Mouse (Mus musculus): ENCODE measurements around the gene 1700042G07Rik. TPM values are rescaled to one million over a fixed set of nuclear protein-coding genes. Genes with fewer than 3 reads are reported as not detected.

The 1700042G07Rik gene
- polyA plus RNA-seq, 1 experiment from 2014 or later: not detected

DNA sequence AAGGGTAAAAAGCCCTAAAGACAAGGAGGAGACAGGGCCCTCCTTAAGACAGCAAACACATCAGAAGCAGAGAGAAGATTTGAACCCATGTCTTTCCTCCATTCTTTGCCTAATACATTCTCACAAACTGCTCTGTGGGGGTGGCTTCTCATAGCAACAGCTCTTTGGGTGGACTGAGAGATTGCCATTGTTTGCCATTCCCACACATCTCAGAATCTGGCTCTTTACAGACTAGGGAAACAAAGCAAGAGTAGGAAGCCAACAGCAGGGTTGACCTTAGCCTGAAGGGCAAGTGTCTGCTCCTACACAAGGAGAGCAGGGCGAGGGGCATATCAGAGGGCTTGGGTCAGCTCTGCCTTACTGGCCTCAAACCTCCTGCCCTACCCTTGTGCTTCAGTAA, 31.4 kb upstream of the 1700042G07Rik start:
- H3K36me3 ChIP-seq (ENCODE audit: control insufficient read depth, insufficient read depth, low read length): no peaks in the 10 kb centered on the region
- ATAC-seq (replicated peaks; ENCODE audit: low FRiP score, low TSS enrichment, low read depth) (no peak), DNase-seq (ENCODE audit: low spot score) (no peak)
- H3K27ac ChIP-seq (ENCODE audit: low read depth): no peak overlapping the region
- no peak overlapping the region for H3K4me2 ChIP-seq (ENCODE audit: low read length)
- no peak overlapping the region for H3K9ac ChIP-seq (ENCODE audit: low read length)
- no peaks in the 10 kb centered on the region for H3K9me3 ChIP-seq (ENCODE audit: control insufficient read depth, low read length)
- H3K4me1 ChIP-seq (replicated peaks; ENCODE audit: control insufficient read depth, insufficient read depth, low read length): no peaks in the 10 kb centered on the region
- 88% methylated on average over 1 of the region's 1 CpGs for whole genome bisulfite sequencing
- H3K4me3 ChIP-seq (ENCODE audit: low read depth, low read length): no peak overlapping the region
- H3K27me3 ChIP-seq (replicated peaks; ENCODE audit: control insufficient read depth, insufficient read depth, low read length): no peaks in the 10 kb centered on the region

DNA sequence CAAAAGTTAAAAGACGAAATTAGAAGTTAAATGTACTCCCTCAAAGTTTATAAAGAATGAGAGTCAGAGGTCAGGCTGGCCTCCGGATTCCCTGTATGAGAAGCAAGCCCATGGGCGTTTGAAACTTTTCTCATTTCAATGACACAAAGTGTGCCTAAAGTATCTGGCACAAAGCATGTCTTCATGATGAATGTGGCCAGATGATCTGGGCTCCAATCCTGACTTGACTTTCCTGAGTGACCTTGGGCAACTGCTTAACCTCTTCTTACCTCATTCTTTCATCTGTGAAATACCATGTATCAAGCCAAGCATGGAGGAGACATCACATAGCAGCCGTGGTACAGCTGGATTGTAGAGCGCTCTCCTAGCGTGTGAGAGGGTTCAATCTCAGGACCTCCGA, 30.9 kb upstream of the 1700042G07Rik start:
- Histone ChIP-seq H3K36me3 (ENCODE audit: control insufficient read depth, insufficient read depth, low read length) (no peaks in the 10 kb centered on the region), H3K4me3 (ENCODE audit: low read depth, low read length) (no peak overlapping the region), H3K27me3 (replicated peaks; ENCODE audit: control insufficient read depth, insufficient read depth, low read length) (no peaks in the 10 kb centered on the region), H3K9ac (ENCODE audit: low read length) (no peak overlapping the region), H3K9me3 (ENCODE audit: control insufficient read depth, low read length) (no peaks in the 10 kb centered on the region), H3K27ac (ENCODE audit: low read depth) (no peak overlapping the region), H3K4me2 (ENCODE audit: low read length) (no peak overlapping the region), H3K4me1 (replicated peaks; ENCODE audit: control insufficient read depth, insufficient read depth, low read length) (no peaks in the 10 kb centered on the region)
- DNase-seq (ENCODE audit: low spot score) (no peak), ATAC-seq (replicated peaks; ENCODE audit: low FRiP score, low TSS enrichment, low read depth) (no peak)
- 83% methylated on average over 7 of the region's 7 CpGs for WGBS

DNA sequence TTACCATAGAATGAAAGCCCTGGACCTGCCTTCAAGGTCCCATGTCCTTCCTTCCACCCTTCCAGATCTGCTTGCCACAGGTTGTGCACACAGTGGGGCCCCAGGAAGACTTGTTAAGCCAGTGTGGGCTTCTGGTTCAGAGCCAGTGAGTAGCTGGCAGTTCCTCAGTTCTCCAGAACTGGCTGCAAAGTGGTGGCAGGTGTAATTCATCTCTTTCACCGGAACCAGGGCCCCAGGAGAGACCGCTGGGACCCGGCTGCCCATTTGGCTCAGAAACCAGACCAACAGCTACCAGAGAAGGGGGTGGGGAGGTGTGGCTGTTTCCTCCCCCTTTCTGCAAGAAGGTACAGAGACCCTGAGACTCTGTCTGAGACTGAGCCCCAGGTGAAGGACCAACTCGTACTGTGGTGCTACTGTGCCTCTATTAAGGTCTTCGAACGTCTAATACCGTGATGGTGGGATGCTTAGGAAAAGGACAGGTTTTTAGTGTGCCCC, 29.8 kb upstream of the 1700042G07Rik start:
- Histone ChIP-seq H3K4me3 (ENCODE audit: low read depth, low read length) (peak overlapping the region; percentile 68; the same call in 1 of the 2 replicates), H3K27me3 (replicated peaks; ENCODE audit: control insufficient read depth, insufficient read depth, low read length) (no peaks in the 10 kb centered on the region), H3K4me2 (ENCODE audit: low read length) (peak overlapping the region; percentile 93), H3K36me3 (ENCODE audit: control insufficient read depth, insufficient read depth, low read length) (no peaks in the 10 kb centered on the region), H3K27ac (ENCODE audit: low read depth) (no peak overlapping the region), H3K4me1 (replicated peaks; ENCODE audit: control insufficient read depth, insufficient read depth, low read length) (no peaks in the 10 kb centered on the region), H3K9ac (ENCODE audit: low read length) (no peak overlapping the region), H3K9me3 (ENCODE audit: control insufficient read depth, low read length) (no peaks in the 10 kb centered on the region)
- ATAC-seq (replicated peaks; ENCODE audit: low FRiP score, low TSS enrichment, low read depth) (no peak), DNase-seq (ENCODE audit: low spot score) (peak; percentile 52)
- WGBS: 6% methylated on average over 7 of the region's 7 CpGs

DNA sequence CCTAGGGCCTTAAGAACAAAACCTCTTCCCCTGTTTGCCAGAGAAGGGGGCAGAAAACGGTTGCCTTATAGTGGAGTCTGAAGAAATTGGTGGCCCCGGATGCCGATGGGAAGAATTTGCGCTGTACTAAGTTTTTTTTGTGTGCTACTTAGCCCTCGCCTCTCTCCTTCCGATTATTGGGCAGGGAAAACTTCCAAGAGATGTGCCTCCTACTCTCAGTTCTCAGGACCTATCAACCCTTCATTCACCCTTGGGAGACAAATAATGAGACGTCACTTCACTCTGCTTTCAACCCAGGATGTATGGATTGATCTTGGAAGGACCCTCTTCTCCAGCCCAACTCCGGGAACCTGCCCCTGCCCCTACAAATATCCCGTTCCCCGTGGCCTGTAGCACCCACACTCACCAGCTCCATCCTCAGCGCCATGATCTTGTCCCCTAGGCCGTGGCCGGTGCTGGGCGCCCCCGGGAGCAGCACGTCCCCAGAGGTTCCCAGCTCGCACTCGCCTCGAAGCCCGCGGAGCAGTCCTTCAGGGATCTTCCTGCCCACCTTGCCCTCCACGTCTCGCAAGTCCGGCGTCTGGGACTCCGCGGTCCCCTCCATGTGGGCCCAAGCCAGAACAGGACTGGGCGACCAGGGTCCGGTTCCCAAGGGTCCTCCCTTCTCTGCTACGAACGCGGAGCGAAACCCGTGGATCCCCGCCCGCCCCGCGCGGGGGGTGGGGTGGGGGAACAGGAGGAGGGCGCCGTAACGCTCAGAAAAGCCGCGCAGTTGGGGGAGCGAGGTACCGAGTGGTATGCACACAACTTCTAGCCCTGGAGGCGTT, 29.1 kb upstream of the 1700042G07Rik start:
- Histone ChIP-seq H3K27ac (ENCODE audit: low read depth) (no peak overlapping the region), H3K4me2 (ENCODE audit: low read length) (peak overlapping the region; percentile 93), H3K36me3 (ENCODE audit: control insufficient read depth, insufficient read depth, low read length) (no peaks in the 10 kb centered on the region), H3K27me3 (replicated peaks; ENCODE audit: control insufficient read depth, insufficient read depth, low read length) (no peaks in the 10 kb centered on the region), H3K9ac (ENCODE audit: low read length) (peak overlapping the region; percentile 64), H3K9me3 (ENCODE audit: control insufficient read depth, low read length) (no peaks in the 10 kb centered on the region), H3K4me1 (replicated peaks; ENCODE audit: control insufficient read depth, insufficient read depth, low read length) (no peaks in the 10 kb centered on the region), H3K4me3 (ENCODE audit: low read depth, low read length) (peak overlapping the region; percentile 68)
- ATAC-seq (replicated peaks; ENCODE audit: low FRiP score, low TSS enrichment, low read depth) (peak; percentile 63; the same call in 1 of the 2 replicates), DNase-seq (ENCODE audit: low spot score) (peak; percentile 85)
- 1% methylated on average over 47 of the region's 47 CpGs for WGBS

DNA sequence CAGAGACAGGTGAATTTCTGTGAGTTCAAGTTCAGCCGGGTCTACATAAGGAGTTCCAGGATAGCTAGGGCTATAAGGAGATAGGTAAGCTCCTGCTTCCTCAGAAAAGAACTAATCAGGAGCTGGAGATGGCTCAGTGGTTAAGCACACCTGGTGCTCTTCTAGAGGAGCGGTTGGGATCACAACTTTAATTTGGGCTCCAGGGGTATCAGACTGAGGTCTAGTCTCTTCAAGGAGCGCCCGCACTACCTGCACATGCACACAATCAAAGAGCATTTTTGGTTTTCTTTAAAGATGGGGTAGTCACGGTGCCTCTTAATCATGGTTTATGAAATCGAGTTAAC, 23.4 kb upstream of the 1700042G07Rik start:
- WGBS: 21% methylated on average over 6 of the region's 6 CpGs
- no peak for ATAC-seq (replicated peaks; ENCODE audit: low FRiP score, low TSS enrichment, low read depth)
- H3K27me3 ChIP-seq (replicated peaks; ENCODE audit: control insufficient read depth, insufficient read depth, low read length): no peaks in the 10 kb centered on the region
- H3K9me3 ChIP-seq (ENCODE audit: control insufficient read depth, low read length): no peaks in the 10 kb centered on the region
- peaks cover 28% of the 10 kb centered on the region for H3K36me3 ChIP-seq (ENCODE audit: control insufficient read depth, insufficient read depth, low read length)
- H3K4me3 ChIP-seq (ENCODE audit: low read depth, low read length): peak overlapping the region; percentile 87
- H3K4me1 ChIP-seq (replicated peaks; ENCODE audit: control insufficient read depth, insufficient read depth, low read length): peaks cover 9% of the 10 kb centered on the region
- H3K4me2 ChIP-seq (ENCODE audit: low read length): peak overlapping the region; percentile 89
- H3K27ac ChIP-seq (ENCODE audit: low read depth): peak overlapping the region; percentile 77
- DNase-seq (ENCODE audit: low spot score): peak; percentile 64
- peak overlapping the region; percentile 94 for H3K9ac ChIP-seq (ENCODE audit: low read length)

DNA sequence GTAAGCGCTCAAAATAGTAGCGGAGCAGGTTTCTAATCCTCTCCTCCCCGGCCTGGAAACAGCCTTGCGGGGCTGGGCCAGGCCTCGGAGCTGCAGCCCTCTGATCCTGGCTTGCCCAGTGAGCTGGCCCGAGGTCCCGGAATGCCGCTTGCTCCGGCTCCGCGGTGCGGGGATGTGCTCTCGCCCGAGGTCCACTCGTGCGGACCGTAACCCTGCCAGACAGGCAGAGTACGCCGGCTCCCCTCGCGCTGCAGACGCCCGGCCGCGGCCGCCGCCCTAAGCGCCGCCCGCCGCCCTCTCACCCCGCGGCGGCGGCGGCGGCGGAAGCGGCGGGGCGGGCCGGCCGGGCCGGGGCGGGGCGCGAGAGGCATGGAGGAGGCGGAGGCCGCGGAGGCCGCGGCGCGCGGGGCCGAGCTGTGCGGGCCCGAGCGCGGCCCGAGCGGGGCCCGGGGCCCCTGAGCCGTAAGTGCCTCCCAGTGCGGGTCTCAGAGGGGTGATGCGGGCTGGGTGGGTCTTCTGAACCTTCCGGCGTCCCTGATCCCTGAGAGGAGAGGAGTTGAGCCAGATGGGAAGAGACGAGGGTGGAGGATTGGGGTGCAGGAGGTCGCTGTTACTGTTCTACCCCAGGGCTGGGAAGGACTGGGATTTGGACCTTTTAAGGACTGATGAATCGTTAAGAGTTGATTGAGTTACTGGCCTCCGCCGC, 22.9 kb upstream of the 1700042G07Rik start:
- peak overlapping the region; percentile 87 for H3K4me3 ChIP-seq (ENCODE audit: low read depth, low read length)
- ATAC-seq (replicated peaks; ENCODE audit: low FRiP score, low TSS enrichment, low read depth) (peak; percentile 91), DNase-seq (ENCODE audit: low spot score) (peak; percentile 84)
- H3K27ac ChIP-seq (ENCODE audit: low read depth): peak overlapping the region; percentile 77
- peak overlapping the region; percentile 94 for H3K9ac ChIP-seq (ENCODE audit: low read length)
- under 1% methylated on average over 65 of the region's 73 CpGs for WGBS
- H3K27me3 ChIP-seq (replicated peaks; ENCODE audit: control insufficient read depth, insufficient read depth, low read length): no peaks in the 10 kb centered on the region
- H3K9me3 ChIP-seq (ENCODE audit: control insufficient read depth, low read length): no peaks in the 10 kb centered on the region
- H3K4me2 ChIP-seq (ENCODE audit: low read length): peak overlapping the region; percentile 89
- peaks cover 9% of the 10 kb centered on the region for H3K4me1 ChIP-seq (replicated peaks; ENCODE audit: control insufficient read depth, insufficient read depth, low read length)
- H3K36me3 ChIP-seq (ENCODE audit: control insufficient read depth, insufficient read depth, low read length): peaks cover 33% of the 10 kb centered on the region

DNA sequence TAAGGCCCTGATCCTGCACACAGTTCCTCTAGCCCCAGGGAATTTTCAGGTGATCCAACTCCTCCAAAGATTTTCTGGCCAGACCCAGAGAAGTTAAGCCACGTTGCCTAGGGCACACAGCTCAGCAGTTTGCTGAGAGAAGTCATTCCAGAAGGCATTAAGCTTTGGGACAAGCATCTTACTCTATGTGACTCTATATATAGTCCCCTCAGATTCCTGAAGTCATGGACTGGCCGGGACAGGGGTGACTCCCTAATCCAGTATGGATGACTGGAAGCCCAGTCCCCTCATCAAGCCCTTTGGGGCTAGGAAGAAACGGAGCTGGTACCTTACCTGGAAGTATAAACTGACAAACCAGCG, 22.3 kb upstream of the 1700042G07Rik start:
- Histone ChIP-seq H3K9ac (ENCODE audit: low read length) (peak overlapping the region; percentile 94), H3K9me3 (ENCODE audit: control insufficient read depth, low read length) (no peaks in the 10 kb centered on the region), H3K36me3 (ENCODE audit: control insufficient read depth, insufficient read depth, low read length) (peaks cover 39% of the 10 kb centered on the region), H3K4me1 (replicated peaks; ENCODE audit: control insufficient read depth, insufficient read depth, low read length) (peaks cover 9% of the 10 kb centered on the region), H3K27me3 (replicated peaks; ENCODE audit: control insufficient read depth, insufficient read depth, low read length) (no peaks in the 10 kb centered on the region), H3K4me2 (ENCODE audit: low read length) (peak overlapping the region; percentile 89), H3K27ac (ENCODE audit: low read depth) (peak overlapping the region; percentile 77; the same call in 1 of the 2 replicates), H3K4me3 (ENCODE audit: low read depth, low read length) (peak overlapping the region; percentile 87)
- DNase-seq (ENCODE audit: low spot score) (peak; percentile 68), ATAC-seq (replicated peaks; ENCODE audit: low FRiP score, low TSS enrichment, low read depth) (0 out of 2 replicates have a peak, but pooled peaks have one; percentile 4)
- 10% methylated on average over 4 of the region's 4 CpGs for WGBS

DNA sequence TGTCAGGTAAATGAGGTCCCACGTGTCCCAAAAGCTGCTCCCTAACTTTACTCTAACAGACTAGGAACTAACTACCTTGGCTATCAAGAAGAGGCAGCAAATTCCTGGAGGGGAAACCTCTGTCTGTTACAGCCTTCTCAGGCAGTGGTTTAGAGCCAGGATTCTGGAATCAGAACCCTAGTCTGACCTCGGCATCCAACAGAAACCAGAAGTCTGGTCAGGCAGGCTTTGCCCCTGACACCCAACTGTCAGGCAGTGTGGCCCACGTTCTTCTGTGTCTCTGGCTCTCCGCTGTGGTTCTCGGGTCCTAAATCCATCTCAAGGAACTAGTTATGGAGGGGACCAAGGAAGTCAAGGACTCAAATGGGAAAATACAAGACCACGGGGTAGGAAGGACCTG, 21.9 kb upstream of the 1700042G07Rik start, which contains the start of gene Lurap1:
TSS of gene Lurap1 (minus strand) at position 101 of the 400 bp plus-strand sequence.
- H3K27me3 ChIP-seq (replicated peaks; ENCODE audit: control insufficient read depth, insufficient read depth, low read length): no peaks in the 10 kb centered on the region
- peak within 1 kb of the TSS; percentile 94 for H3K9ac ChIP-seq (ENCODE audit: low read length)
- no peaks in the 10 kb centered on the region for H3K9me3 ChIP-seq (ENCODE audit: control insufficient read depth, low read length)
- WGBS: 71% methylated on average over 6 of the region's 6 CpGs
- H3K4me3 ChIP-seq (ENCODE audit: low read depth, low read length): peak within 1 kb of the TSS; percentile 87
- peaks cover 9% of the 10 kb centered on the region for H3K4me1 ChIP-seq (replicated peaks; ENCODE audit: control insufficient read depth, insufficient read depth, low read length)
- ATAC-seq (replicated peaks; ENCODE audit: low FRiP score, low TSS enrichment, low read depth) (no peak), DNase-seq (ENCODE audit: low spot score) (no peak)
- peak within 1 kb of the TSS; percentile 77 for H3K27ac ChIP-seq (ENCODE audit: low read depth)
- H3K36me3 ChIP-seq (ENCODE audit: control insufficient read depth, insufficient read depth, low read length): peaks cover 43% of the 10 kb centered on the region
- H3K4me2 ChIP-seq (ENCODE audit: low read length): peak within 1 kb of the TSS; percentile 89
